Mouse (Mus musculus): ENCODE results near the gene N6amt1.

- TF ChIP-seq POLR2A (IDR thresholded peaks at IDR 0.05; ENCODE audit: low read depth, low read length) (peak; percentile 75), CTCF (IDR thresholded peaks at IDR 0.05; ENCODE audit: borderline replicate concordance, insufficient read depth, low read length) (no peak)
Measured at GRCm38 (mm10) chr16:87354075-87354583, at the start of gene N6amt1.

Data from embryonic fibroblast, embryonic 13.5 days (primary cell).